Comparison of ENCODE assay signal across 9 mouse cellular contexts in genomic region chr4:62999321-62999720, GRCm38 (mm10). TPM values are rescaled to one million over a fixed set of nuclear protein-coding genes. Genes with fewer than 3 reads are reported as not detected.
DNase-seq lines count a peak whose midpoint lies in the region; ATAC-seq and TF ChIP-seq lines count a peak whose summit lies in the region.
"Had no signal": no experiment of that assay in that cellular context is flagged by ENCODE, and none has a peak within 500 bp of the region (broad histone marks: within the 10 kb centered on the region; RNA-seq: fewer than 3 reads in every experiment).

No protein-coding gene starts in this region.

- no peak overlapping the region for H3K4me2 ChIP-seq in forebrain, embryonic 12.5 days
- no peak overlapping the region for H3K4me2 ChIP-seq in forebrain, embryonic 15.5 days (replicated peaks)
- H3K4me2 ChIP-seq in hindbrain, embryonic 13.5 days = no peak overlapping the region
- no peak overlapping the region for H3K4me2 ChIP-seq in liver, embryonic 16.5 days (ENCODE audit: low read depth, low read length)

- TF ChIP-seq POLR2A in liver, adult 2 months (IDR thresholded peaks at IDR 0.05; ENCODE audit: extremely low read depth, insufficient read depth, low read length) = no peak

- H3K4me3 ChIP-seq in forebrain, embryonic 12.5 days (replicated peaks) = no peak overlapping the region
- H3K4me3 ChIP-seq in forebrain, embryonic 15.5 days = no peak overlapping the region
- H3K4me3 ChIP-seq in liver, adult 2 months (ENCODE audit: insufficient read depth, low read depth, low read length) = no peak overlapping the region
- H3K4me3 ChIP-seq in hindbrain, embryonic 13.5 days = no peak overlapping the region
- H3K4me3 ChIP-seq in liver, embryonic 16.5 days (ENCODE audit: low read depth, low read length) = no peak overlapping the region

- no peaks in the 10 kb centered on the region for H3K79me2 ChIP-seq in liver, adult 2 months (ENCODE audit: control insufficient read depth, insufficient read depth, low read length)

- H3K4me1 ChIP-seq in forebrain, embryonic 12.5 days = peaks cover 37% of the 10 kb centered on the region
- peaks cover 25% of the 10 kb centered on the region for H3K4me1 ChIP-seq in forebrain, embryonic 15.5 days
- peaks cover 4% of the 10 kb centered on the region; the same call in 1 of the 2 replicates for H3K4me1 ChIP-seq in liver, adult 2 months (ENCODE audit: control insufficient read depth, insufficient read depth, low read length)
- peaks cover 62% of the 10 kb centered on the region for H3K4me1 ChIP-seq in hindbrain, embryonic 13.5 days (replicated peaks)
- H3K4me1 ChIP-seq in liver, embryonic 16.5 days (ENCODE audit: control insufficient read depth, low read depth, low read length) = peaks cover 12% of the 10 kb centered on the region

- TF ChIP-seq CTCF in liver, adult 2 months (IDR thresholded peaks at IDR 0.05; ENCODE audit: low read depth, low read length) = no peak

- 84% methylated on average over 4 of the region's 4 CpGs for WGBS in forebrain, embryonic 12.5 days
- 82% methylated on average over 4 of the region's 4 CpGs for WGBS in forebrain, embryonic 15.5 days
- WGBS in liver, adult 2 months = 31% methylated on average over 4 of the region's 4 CpGs
- 85% methylated on average over 4 of the region's 4 CpGs for WGBS in hindbrain, embryonic 13.5 days
- WGBS in liver, embryonic 16.5 days (ENCODE audit: insufficient replicate concordance) = 56% methylated on average over 4 of the region's 4 CpGs

- ATAC-seq in forebrain, embryonic 12.5 days (ENCODE audit: low FRiP score) = peak; percentile 54; the same call in 1 of the 2 replicates
- ATAC-seq in forebrain, embryonic 15.5 days (replicated peaks) = no peak
- ATAC-seq in hindbrain, embryonic 13.5 days (ENCODE audit: low FRiP score) = 0 out of 2 replicates have a peak, but pooled peaks have one; percentile 32
- ATAC-seq in liver, embryonic 16.5 days (ENCODE audit: low read depth) = peak; percentile 92

- H3K27me3 ChIP-seq in forebrain, embryonic 12.5 days = no peaks in the 10 kb centered on the region
- H3K27me3 ChIP-seq in forebrain, embryonic 15.5 days = no peaks in the 10 kb centered on the region
- no peaks in the 10 kb centered on the region for H3K27me3 ChIP-seq in liver, adult 2 months (ENCODE audit: control insufficient read depth, insufficient read depth, low read length)
- no peaks in the 10 kb centered on the region for H3K27me3 ChIP-seq in hindbrain, embryonic 13.5 days
- no peaks in the 10 kb centered on the region for H3K27me3 ChIP-seq in liver, embryonic 16.5 days (ENCODE audit: control insufficient read depth, insufficient read depth, low read depth, low read length)

- 0 out of 2 replicates have a peak, but pooled peaks cover 4% of the 10 kb centered on the region for H3K9me3 ChIP-seq in forebrain, embryonic 12.5 days
- H3K9me3 ChIP-seq in forebrain, embryonic 15.5 days = no peaks in the 10 kb centered on the region
- H3K9me3 ChIP-seq in hindbrain, embryonic 13.5 days = no peaks in the 10 kb centered on the region
- H3K9me3 ChIP-seq in liver, embryonic 16.5 days (replicated peaks; ENCODE audit: control insufficient read depth, low read length) = no peaks in the 10 kb centered on the region

- peak overlapping the region; percentile 69 for H3K27ac ChIP-seq in forebrain, embryonic 12.5 days
- H3K27ac ChIP-seq in forebrain, embryonic 15.5 days (replicated peaks) = no peak overlapping the region
- no peak overlapping the region for H3K27ac ChIP-seq in liver, adult 2 months (replicated peaks; ENCODE audit: insufficient read depth, low read depth, low read length)
- peak overlapping the region; percentile 74 for H3K27ac ChIP-seq in hindbrain, embryonic 13.5 days
- H3K27ac ChIP-seq in liver, embryonic 16.5 days (ENCODE audit: low read length) = peak overlapping the region; percentile 70

- DNase-seq in liver, adult 2 months (ENCODE audit: extremely low read depth, low read depth, low spot score) = peak; percentile 78
- no peak for DNase-seq in liver
- no peak for DNase-seq in frontal cortex, adult 2 months (ENCODE audit: extremely low spot score in 1 of 2, low spot score in 1 of 2)
- DNase-seq in frontal cortex, postnatal 10 days (ENCODE audit: low spot score in 2 of 2) = no peak
- DNase-seq: cerebellum, adult 9-11 months had no signal

- no peak overlapping the region for H3K9ac ChIP-seq in forebrain, embryonic 12.5 days
- no peak overlapping the region for H3K9ac ChIP-seq in forebrain, embryonic 15.5 days (replicated peaks)
- H3K9ac ChIP-seq in liver, adult 2 months (ENCODE audit: low read depth, low read length) = no peak overlapping the region
- no peak overlapping the region for H3K9ac ChIP-seq in hindbrain, embryonic 13.5 days
- H3K9ac ChIP-seq in liver, embryonic 16.5 days (ENCODE audit: low read depth, low read length) = no peak overlapping the region

- no peaks in the 10 kb centered on the region for H3K36me3 ChIP-seq in forebrain, embryonic 12.5 days (replicated peaks)
- no peaks in the 10 kb centered on the region for H3K36me3 ChIP-seq in forebrain, embryonic 15.5 days
- H3K36me3 ChIP-seq in liver, adult 2 months (ENCODE audit: control insufficient read depth, insufficient read depth, low read length) = no peaks in the 10 kb centered on the region
- H3K36me3 ChIP-seq in hindbrain, embryonic 13.5 days = peaks cover 12% of the 10 kb centered on the region
- peaks cover 2% of the 10 kb centered on the region; the same call in 1 of the 2 replicates for H3K36me3 ChIP-seq in liver, embryonic 16.5 days (ENCODE audit: control insufficient read depth, insufficient read depth)

RNA-seq across cellular contexts. Expression of gene Zfp618, which starts 33.9 kb away (rescaled TPM):
- 32.4 and 34.2 TPM in 2 replicates for polyA plus RNA-seq in forebrain, embryonic 12.5 days (2016; fragmentation: Nextera tagmentation; extraction: Ambion mirVana)
- 18.6 and 22.5 TPM in 2 replicates for polyA plus RNA-seq in forebrain, embryonic 15.5 days (2015; fragmentation: Nextera tagmentation; extraction: Ambion mirVana)
- 0.18 and 0.47 TPM in 2 replicates for total RNA-seq in liver, adult 2 months (2014; rRNA removed)
- polyA plus RNA-seq in liver, adult 2 months (2012; rRNA removed) = 0.29 and 0.73 TPM in 2 replicates
- polyA plus RNA-seq in hindbrain, embryonic 13.5 days (2015; fragmentation: Nextera tagmentation; extraction: Ambion mirVana) = 37.9 and 41.5 TPM in 2 replicates
- polyA plus RNA-seq in liver, embryonic 16.5 days (2015; fragmentation: Nextera tagmentation; extraction: Ambion mirVana) = 5.8 and 9.2 TPM in 2 replicates
- 3.8 and 4.0 TPM in 2 replicates for polyA plus RNA-seq in frontal cortex, adult 2 months (2012; rRNA removed)

Comparison
In these comparisons a context has a peak if more than half of its experiments do, and no peak if none do; other contexts are left out.
1. H3K27ac ChIP-seq: peak in forebrain, embryonic 12.5 days (single experiment), hindbrain, embryonic 13.5 days (single experiment) and liver, embryonic 16.5 days (single experiment); none in forebrain, embryonic 15.5 days (single experiment) and liver, adult 2 months (single experiment).